Mouse (Mus musculus) forebrain, embryonic 16.5 days (tissue): ENCODE measurements around the gene Ltbp1. TPM values are rescaled to one million over a fixed set of nuclear protein-coding genes. Genes with fewer than 3 reads are reported as not detected.
A peak's percentile ranks its signal among the peaks of the same experiment; 100 is the strongest.

Source experiments
- ATAC-seq: fragments of 200-750 bp; cut with Nextera tagmentation; 2 replicates; pipeline ENCODE4 v1.8.0; 2017; ENCODE audit warnings: mild to moderate bottlenecking, moderate library complexity
- H3K27ac ChIP-seq: fragments of 300-500 bp; sonication (generic); 2 replicates; pipeline ENCODE4 v1.5.1; 2014; ENCODE audit warnings: low read length, control low read depth
- H3K27me3 ChIP-seq: fragments of 300-500 bp; sonication (generic); replicated peaks from 2 replicates; pipeline ENCODE4 v1.6.1; 2014; ENCODE audit warnings: low read length; ENCODE audit not compliant: control insufficient read depth, insufficient read depth
- H3K36me3 ChIP-seq: fragments of 300-500 bp; sonication (generic); 2 replicates; pipeline ENCODE4 v1.6.1; 2014; ENCODE audit not compliant: control insufficient read depth, insufficient read depth
- H3K4me1 ChIP-seq: fragments of 300-500 bp; sonication (generic); replicated peaks from 2 replicates; pipeline ENCODE4 v1.6.1; 2014; ENCODE audit warnings: low read length; ENCODE audit not compliant: control insufficient read depth, insufficient read depth
- H3K4me2 ChIP-seq: fragments of 300-500 bp; sonication (generic); 2 replicates; pipeline ENCODE4 v1.6.1; 2014; ENCODE audit warnings: mild to moderate bottlenecking, low read length, control low read depth
- H3K4me3 ChIP-seq: fragments of 300-500 bp; sonication (generic); replicated peaks from 2 replicates; pipeline ENCODE4 v1.5.1; 2014; ENCODE audit warnings: mild to moderate bottlenecking, low read length, control low read depth
- H3K9ac ChIP-seq: fragments of 300-500 bp; sonication (generic); replicated peaks from 2 replicates; pipeline ENCODE4 v1.6.1; 2014; ENCODE audit warnings: low read depth, low read length, control low read depth
- H3K9me3 ChIP-seq: fragments of 300-500 bp; sonication (generic); 2 replicates; pipeline ENCODE4 v1.6.1; 2016; ENCODE audit warnings: low read length; ENCODE audit not compliant: control insufficient read depth
- WGBS: fragments of 180-500 bp; shearing (Covaris S2); extraction: QIAGEN DNeasy Blood & Tissue Kit; methylation state at CpG from one replicate; pipeline ENCODE4 v1.1.7; 2014; 5-methylcytosine and 5-hydroxymethylcytosine counted together
- polyA plus RNA-seq: library from polyadenylated mRNA; unstranded; fragments of >200 nt; fragmentation: Nextera tagmentation; extraction: Ambion mirVana; gene quantifications from 2 replicates; pipeline ENCODE4 v1.2.1, GENCODE M21; 2015

Gene Ltbp1
- 2.3 and 4.3 TPM in 2 replicates for polyA plus RNA-seq

DNA sequence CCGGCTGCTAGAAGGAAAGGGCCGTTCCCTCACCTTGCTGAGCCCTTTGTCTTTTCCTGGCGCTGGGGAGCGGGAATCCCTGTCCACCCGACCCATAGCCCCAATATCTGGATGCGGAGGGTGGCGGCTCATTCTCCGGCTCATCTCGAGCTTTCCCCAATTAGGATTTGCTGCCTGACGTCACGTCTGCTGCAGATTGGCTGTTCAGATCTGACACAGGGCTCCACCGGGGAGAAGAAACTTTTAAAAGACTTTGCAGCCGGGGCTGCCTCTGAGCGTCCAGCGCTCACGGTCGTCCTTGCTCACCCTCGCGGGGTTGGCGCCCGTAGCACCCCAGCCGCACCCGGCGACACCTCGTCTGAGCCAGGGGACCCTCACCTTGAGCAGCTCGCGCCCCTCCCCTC lies at the start of gene Ltbp1:
Gene Ltbp1, plus strand, starts transcription at position 288 of the 404 bp plus-strand sequence.
- Histone ChIP-seq H3K9ac (peak within 1 kb of the TSS; percentile 66), H3K4me1 (peaks cover 9% of the 10 kb centered on the region), H3K4me3 (peak within 1 kb of the TSS; percentile 74), H3K36me3 (no peaks in the 10 kb centered on the region), H3K9me3 (no peaks in the 10 kb centered on the region), H3K27me3 (0 out of 2 replicates have a peak, but pooled peaks cover 3% of the 10 kb centered on the region), H3K4me2 (peak within 1 kb of the TSS; percentile 99), H3K27ac (peak within 1 kb of the TSS; percentile 15; the same call in 1 of the 2 replicates)
- peak; percentile 87 for ATAC-seq
- 0% methylated on average over 25 of the region's 27 CpGs for WGBS

DNA sequence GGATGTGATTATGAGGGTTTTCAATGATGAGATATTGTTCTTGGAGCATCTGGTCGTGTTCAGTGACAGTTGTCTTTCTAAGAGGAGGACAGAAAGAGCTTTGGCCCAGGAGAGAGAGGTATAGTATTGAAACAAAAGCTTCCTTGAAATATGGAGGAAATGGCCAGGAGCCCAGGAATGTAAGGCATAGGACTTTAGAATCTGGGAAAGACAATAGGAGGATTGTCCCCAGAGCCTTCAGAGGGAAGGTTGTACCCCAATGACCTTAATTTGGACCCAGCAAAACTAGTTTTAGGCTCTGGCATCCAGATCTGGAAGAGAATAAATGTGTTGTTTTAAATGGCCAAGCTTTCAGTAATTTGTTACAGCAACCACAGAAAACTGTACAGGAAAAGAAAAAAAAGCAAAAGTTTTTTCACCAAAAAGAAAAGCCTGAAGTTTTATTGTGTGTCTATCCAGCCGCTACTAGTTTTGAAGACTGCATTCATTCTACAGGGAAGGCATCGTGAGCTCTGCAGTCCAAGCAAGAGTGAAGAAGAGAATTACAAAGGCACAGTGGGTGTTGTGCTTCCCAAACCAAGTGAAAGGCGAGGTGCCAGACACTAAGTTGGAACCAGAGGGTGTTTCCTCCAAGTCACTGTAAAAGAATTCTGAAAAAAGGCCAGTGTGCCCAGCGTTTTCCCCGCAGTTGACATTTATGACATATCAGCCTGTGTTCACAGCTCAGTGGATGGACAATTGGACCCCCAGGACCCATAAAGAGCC lies 45.7 kb upstream of the Ltbp1 start:
- Histone ChIP-seq H3K27ac (no peak overlapping the region), H3K4me1 (no peaks in the 10 kb centered on the region), H3K4me3 (no peak overlapping the region), H3K4me2 (no peak overlapping the region), H3K36me3 (no peaks in the 10 kb centered on the region), H3K27me3 (no peaks in the 10 kb centered on the region), H3K9me3 (no peaks in the 10 kb centered on the region), H3K9ac (no peak overlapping the region)
- 33% methylated on average over 6 of the region's 6 CpGs for WGBS
- ATAC-seq, result no peak

DNA sequence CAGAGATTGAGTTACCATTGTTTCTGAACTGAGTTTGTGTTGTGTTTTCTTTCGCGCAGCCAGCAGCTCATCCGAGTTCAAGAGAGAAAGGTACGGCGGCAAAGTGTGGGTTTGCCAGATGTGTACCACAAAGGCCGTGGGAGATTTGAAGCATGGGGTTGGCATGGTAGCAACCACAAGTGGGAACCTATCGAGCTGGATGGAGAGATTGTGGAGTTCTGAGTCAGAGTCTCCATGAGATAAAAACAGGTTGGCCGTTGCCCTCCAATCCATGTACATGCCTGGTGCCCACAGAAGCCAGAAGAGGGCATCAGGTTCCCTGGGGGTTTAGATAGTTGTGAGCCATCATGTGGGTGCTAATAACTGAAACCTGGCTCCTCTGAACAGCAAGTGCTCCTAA lies 42.1 kb upstream of the Ltbp1 start:
- 97% methylated on average over 8 of the region's 8 CpGs for WGBS
- no peak for ATAC-seq
- no peak overlapping the region for H3K27ac ChIP-seq

DNA sequence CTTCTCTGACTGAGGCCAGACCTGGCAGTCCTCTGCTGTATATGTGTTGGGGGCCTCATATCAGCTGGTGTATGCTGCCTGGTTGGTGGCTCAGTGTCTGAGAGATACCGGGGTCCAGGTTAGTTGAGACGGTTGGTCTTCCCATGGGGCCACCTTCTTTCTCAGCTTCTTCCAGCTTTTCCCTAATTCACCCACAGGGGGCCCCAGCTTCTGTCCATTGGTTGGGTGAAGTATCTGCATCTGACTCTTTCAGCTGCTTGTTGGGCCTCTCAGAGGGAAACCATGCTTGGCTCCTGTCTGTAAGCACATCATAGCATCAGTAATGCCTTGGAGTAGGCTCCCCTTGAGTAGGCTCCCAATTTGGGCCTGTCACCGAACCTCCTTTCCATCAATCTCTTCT lies 41.5 kb upstream of the Ltbp1 start:
- WGBS, result 94% methylated on average over 3 of the region's 3 CpGs
- H3K4me3 ChIP-seq, result no peak overlapping the region
- no peak overlapping the region for H3K4me2 ChIP-seq
- no peak for ATAC-seq
- H3K9me3 ChIP-seq, result no peaks in the 10 kb centered on the region
- no peaks in the 10 kb centered on the region for H3K36me3 ChIP-seq
- H3K27ac ChIP-seq, result no peak overlapping the region
- H3K4me1 ChIP-seq, result peaks cover 7% of the 10 kb centered on the region; the same call in 1 of the 2 replicates
- H3K9ac ChIP-seq, result no peak overlapping the region
- H3K27me3 ChIP-seq, result no peaks in the 10 kb centered on the region

More for the DNA sequence above, 42.1 kb upstream of the Ltbp1 start:
- no peaks in the 10 kb centered on the region for H3K36me3 ChIP-seq
- no peaks in the 10 kb centered on the region for H3K27me3 ChIP-seq
- no peak overlapping the region for H3K4me2 ChIP-seq
- no peaks in the 10 kb centered on the region for H3K9me3 ChIP-seq
- H3K9ac ChIP-seq, result no peak overlapping the region
- peaks cover under 1% of the 10 kb centered on the region; the same call in 1 of the 2 replicates for H3K4me1 ChIP-seq
- no peak overlapping the region for H3K4me3 ChIP-seq

DNA sequence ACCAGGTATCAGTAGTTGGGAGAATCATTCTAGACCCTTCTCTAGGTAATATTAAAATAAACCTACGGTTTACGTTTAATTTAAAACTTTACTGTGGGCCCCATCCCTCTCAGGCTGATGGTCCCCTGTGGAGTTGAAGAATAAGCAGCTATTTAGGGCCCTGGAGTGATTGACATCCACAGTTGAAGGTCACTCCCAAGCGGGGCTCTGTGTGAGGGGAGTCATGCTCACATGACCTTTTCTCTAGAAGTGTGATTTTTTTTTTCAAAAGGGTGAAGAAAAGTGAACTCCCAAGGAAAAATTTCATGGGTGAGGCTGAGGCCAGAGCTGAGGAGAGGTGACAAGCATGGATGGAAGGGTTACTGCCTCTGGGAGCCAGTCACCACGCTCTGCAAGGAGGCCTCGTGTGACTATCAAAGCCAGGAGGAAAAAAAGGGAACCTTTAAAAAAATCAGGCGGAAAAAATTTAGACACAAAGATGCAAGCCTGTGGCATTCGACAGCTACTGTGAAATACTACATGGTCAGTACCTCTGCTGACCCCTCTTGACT lies 38.0 kb upstream of the Ltbp1 start:
- H3K4me1 ChIP-seq, result peaks cover 12% of the 10 kb centered on the region
- H3K27me3 ChIP-seq, result no peaks in the 10 kb centered on the region
- H3K4me2 ChIP-seq, result no peak overlapping the region
- H3K4me3 ChIP-seq, result no peak overlapping the region
- no peak for ATAC-seq
- H3K9ac ChIP-seq, result no peak overlapping the region
- H3K9me3 ChIP-seq, result no peaks in the 10 kb centered on the region
- WGBS, result 35% methylated on average over 7 of the region's 7 CpGs
- H3K27ac ChIP-seq, result no peak overlapping the region
- H3K36me3 ChIP-seq, result no peaks in the 10 kb centered on the region

DNA sequence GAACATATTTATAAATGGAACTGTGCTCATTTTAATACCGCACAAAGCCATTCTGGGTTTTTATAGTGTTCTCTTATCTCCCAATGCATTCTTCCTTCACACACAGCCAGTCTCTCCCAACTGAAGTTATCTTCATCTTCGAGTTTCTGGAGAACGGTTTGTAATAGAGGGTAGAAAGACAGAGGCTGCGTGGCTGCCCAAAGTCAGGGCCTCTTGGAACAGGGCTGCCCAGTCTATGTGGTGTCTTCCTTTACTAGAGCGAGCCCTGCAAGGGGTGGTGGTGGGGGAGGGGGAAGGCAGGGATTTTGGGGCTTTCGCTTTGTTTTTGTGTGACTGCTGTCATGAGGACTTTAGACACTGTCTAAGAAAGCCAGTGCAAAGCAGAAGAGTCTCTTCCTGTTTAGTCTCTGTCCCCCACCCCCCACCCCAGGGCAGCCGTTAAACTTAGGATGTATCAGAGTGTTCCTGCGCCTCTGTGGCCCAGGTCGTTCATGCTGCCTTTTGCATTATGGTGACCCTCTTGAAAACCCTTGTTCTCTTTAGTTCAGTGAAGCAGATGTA lies 37.1 kb upstream of the Ltbp1 start:
- H3K4me2 ChIP-seq, result no peak overlapping the region

DNA sequence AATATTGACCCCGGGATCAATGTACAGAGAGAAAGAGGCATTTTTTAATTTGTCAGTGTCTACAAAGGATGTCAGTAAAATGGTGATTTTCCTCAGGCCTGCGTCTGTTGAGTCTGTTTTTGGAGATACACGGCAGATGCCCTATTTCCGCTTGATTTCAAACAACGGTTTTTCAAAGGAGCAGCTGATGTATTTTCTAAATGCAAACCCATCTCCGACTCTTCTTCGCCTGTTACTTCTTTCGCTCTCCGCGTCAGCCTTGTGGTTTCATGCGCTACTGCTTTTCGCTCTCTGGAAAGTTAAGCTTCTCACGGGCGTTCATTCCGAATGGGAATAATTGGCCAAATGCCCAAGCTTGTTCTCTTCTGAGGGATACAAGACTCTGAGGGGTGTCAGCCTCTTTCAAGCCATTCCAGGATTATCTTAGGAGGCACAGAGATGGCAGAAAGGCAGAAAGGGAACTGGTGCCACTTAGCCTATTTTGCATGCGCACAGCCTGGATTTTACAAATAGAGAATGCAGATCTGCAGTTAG lies 36.6 kb upstream of the Ltbp1 start:
- H3K4me2 ChIP-seq, result peak overlapping the region; percentile 31
- H3K27me3 ChIP-seq, result no peaks in the 10 kb centered on the region
- H3K27ac ChIP-seq, result 0 out of 2 replicates have a peak overlapping the region, but pooled peaks have one; percentile 12
- no peaks in the 10 kb centered on the region for H3K36me3 ChIP-seq
- H3K9ac ChIP-seq, result no peak overlapping the region
- no peak overlapping the region for H3K4me3 ChIP-seq
- peak; percentile 77 for ATAC-seq
- WGBS, result 35% methylated on average over 16 of the region's 16 CpGs
- no peaks in the 10 kb centered on the region for H3K9me3 ChIP-seq
- peaks cover 12% of the 10 kb centered on the region for H3K4me1 ChIP-seq

More for the DNA sequence above, 37.1 kb upstream of the Ltbp1 start:
- no peak overlapping the region for H3K27ac ChIP-seq
- 66% methylated on average over 9 of the region's 9 CpGs for WGBS
- 0 out of 2 replicates have a peak, but pooled peaks have one; percentile 31 for ATAC-seq
- no peaks in the 10 kb centered on the region for H3K9me3 ChIP-seq
- no peak overlapping the region for H3K9ac ChIP-seq
- H3K4me3 ChIP-seq, result no peak overlapping the region
- no peaks in the 10 kb centered on the region for H3K27me3 ChIP-seq
- no peaks in the 10 kb centered on the region for H3K36me3 ChIP-seq
- peaks cover 12% of the 10 kb centered on the region for H3K4me1 ChIP-seq

DNA sequence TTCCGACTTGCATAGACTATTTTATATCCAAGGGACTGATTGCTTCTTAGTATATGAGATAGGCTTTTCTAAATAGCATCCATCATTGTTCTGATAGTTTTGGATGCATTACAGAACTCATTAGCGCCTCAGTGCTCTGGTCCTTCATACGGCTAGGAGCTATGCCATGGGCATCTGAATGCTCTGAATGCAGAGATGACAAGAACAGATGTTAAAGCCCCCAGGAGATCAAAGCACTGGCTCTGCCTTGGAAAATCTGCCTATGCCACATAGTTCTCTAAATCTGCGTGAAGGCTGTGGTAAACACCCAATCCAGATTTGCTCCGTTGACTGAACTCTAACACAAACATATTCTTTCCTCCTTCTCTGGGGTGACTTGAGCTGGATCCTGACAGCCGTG lies 30.2 kb upstream of the Ltbp1 start:
- Histone ChIP-seq H3K27ac (no peak overlapping the region), H3K27me3 (no peaks in the 10 kb centered on the region), H3K36me3 (no peaks in the 10 kb centered on the region), H3K4me2 (no peak overlapping the region), H3K4me3 (no peak overlapping the region), H3K9me3 (no peaks in the 10 kb centered on the region), H3K9ac (no peak overlapping the region), H3K4me1 (peaks cover 5% of the 10 kb centered on the region)
- ATAC-seq, result peak; percentile 76
- WGBS, result 47% methylated on average over 6 of the region's 6 CpGs
